Comparison of ENCODE assay signal across 7 mouse cellular contexts in genomic region chr2:102658661-102659520, GRCm38 (mm10). TPM values are rescaled to one million over a fixed set of nuclear protein-coding genes. Genes with fewer than 3 reads are reported as not detected.
DNase-seq lines count a peak whose midpoint lies in the region; ATAC-seq and TF ChIP-seq lines count a peak whose summit lies in the region.

No protein-coding gene starts in this region.

- peaks cover 68% of the 10 kb centered on the region for H3K4me1 ChIP-seq in forebrain, embryonic 13.5 days
- H3K4me1 ChIP-seq in hindbrain, embryonic 15.5 days (replicated peaks), result peaks cover 58% of the 10 kb centered on the region
- H3K4me1 ChIP-seq in limb, embryonic 10.5 days, result peaks cover 34% of the 10 kb centered on the region
- peaks cover 43% of the 10 kb centered on the region for H3K4me1 ChIP-seq in midbrain, embryonic 16.5 days (ENCODE audit: control insufficient read depth, insufficient read depth, low read length)
- peaks cover 7% of the 10 kb centered on the region for H3K4me1 ChIP-seq in testis, adult 2 months (ENCODE audit: control insufficient read depth, insufficient read depth, low read length)

- H3K27ac ChIP-seq in forebrain, embryonic 13.5 days, result peak overlapping the region; percentile 89
- peak overlapping the region; percentile 91 for H3K27ac ChIP-seq in hindbrain, embryonic 15.5 days (replicated peaks)
- H3K27ac ChIP-seq in limb, embryonic 10.5 days, result peak overlapping the region; percentile 75
- peak overlapping the region; percentile 92 for H3K27ac ChIP-seq in midbrain, embryonic 16.5 days (ENCODE audit: low read length)
- no peak overlapping the region for H3K27ac ChIP-seq in testis, adult 2 months (ENCODE audit: control insufficient read depth, insufficient read depth, low read depth, low read length)

- H3K4me2 ChIP-seq in forebrain, embryonic 13.5 days, result peak overlapping the region; percentile 97
- peak overlapping the region; percentile 66 for H3K4me2 ChIP-seq in hindbrain, embryonic 15.5 days
- peak overlapping the region; percentile 77 for H3K4me2 ChIP-seq in midbrain, embryonic 16.5 days (ENCODE audit: low read length)

- H3K36me3 ChIP-seq in forebrain, embryonic 13.5 days (ENCODE audit: poor library complexity, severe bottlenecking), result no peaks in the 10 kb centered on the region
- H3K36me3 ChIP-seq in hindbrain, embryonic 15.5 days, result no peaks in the 10 kb centered on the region
- no peaks in the 10 kb centered on the region for H3K36me3 ChIP-seq in limb, embryonic 10.5 days
- no peaks in the 10 kb centered on the region for H3K36me3 ChIP-seq in midbrain, embryonic 16.5 days (ENCODE audit: control insufficient read depth, insufficient read depth, low read length)
- no peaks in the 10 kb centered on the region for H3K36me3 ChIP-seq in testis, adult 2 months (ENCODE audit: control insufficient read depth, insufficient read depth, low read length)

- no peak for TF ChIP-seq CTCF in testis, adult 2 months (IDR thresholded peaks at IDR 0.05; ENCODE audit: control insufficient read depth, insufficient read depth, insufficient replicate concordance, low read depth, low read length)

- WGBS in forebrain, embryonic 13.5 days, result 0% methylated on average over 68 of the region's 80 CpGs
- under 1% methylated on average over 76 of the region's 80 CpGs for WGBS in hindbrain, embryonic 15.5 days
- WGBS in limb, embryonic 10.5 days, result under 1% methylated on average over 80 of the region's 80 CpGs
- under 1% methylated on average over 62 of the region's 80 CpGs for WGBS in midbrain, embryonic 16.5 days

- 0 out of 2 replicates have a peak, but pooled peaks cover 2% of the 10 kb centered on the region for H3K27me3 ChIP-seq in forebrain, embryonic 13.5 days
- no peaks in the 10 kb centered on the region for H3K27me3 ChIP-seq in hindbrain, embryonic 15.5 days
- H3K27me3 ChIP-seq in limb, embryonic 10.5 days (ENCODE audit: low read depth, poor library complexity, severe bottlenecking), result peaks cover 54% of the 10 kb centered on the region
- H3K27me3 ChIP-seq in midbrain, embryonic 16.5 days (ENCODE audit: control insufficient read depth, insufficient read depth, low read depth, low read length), result no peaks in the 10 kb centered on the region
- no peaks in the 10 kb centered on the region for H3K27me3 ChIP-seq in testis, adult 2 months (ENCODE audit: control insufficient read depth, insufficient read depth, low read length)

- peak overlapping the region; percentile 64 for H3K4me3 ChIP-seq in forebrain, embryonic 13.5 days
- H3K4me3 ChIP-seq in hindbrain, embryonic 15.5 days, result peak overlapping the region; percentile 60
- peak overlapping the region; percentile 81 for H3K4me3 ChIP-seq in limb, embryonic 10.5 days
- H3K4me3 ChIP-seq in midbrain, embryonic 16.5 days (ENCODE audit: low read depth, low read length), result peak overlapping the region; percentile 85
- peak overlapping the region; percentile 85 for H3K4me3 ChIP-seq in testis, adult 2 months (ENCODE audit: control insufficient read depth, low read depth, low read length)

- no peak for TF ChIP-seq POLR2A in testis, adult 2 months (IDR thresholded peaks at IDR 0.05; ENCODE audit: control insufficient read depth, low read depth, low read length)

- peak; percentile 65 for DNase-seq in ZHBTc4 (ENCODE audit: low read depth, low spot score)
- DNase-seq in c-Kit-positive CD71-negative TER-119-negative erythroid progenitor cells, embryonic 14.5 days (ENCODE audit: low read depth), result peak; percentile 9
- DNase-seq in limb, embryonic 10.5 days (ENCODE audit: low spot score), result peak; percentile 79

- H3K9me3 ChIP-seq in forebrain, embryonic 13.5 days (replicated peaks), result no peaks in the 10 kb centered on the region
- no peaks in the 10 kb centered on the region for H3K9me3 ChIP-seq in hindbrain, embryonic 15.5 days
- H3K9me3 ChIP-seq in limb, embryonic 10.5 days (replicated peaks), result no peaks in the 10 kb centered on the region
- no peaks in the 10 kb centered on the region for H3K9me3 ChIP-seq in midbrain, embryonic 16.5 days (replicated peaks; ENCODE audit: control insufficient read depth, low read length, poor library complexity, severe bottlenecking)

- H3K9ac ChIP-seq in forebrain, embryonic 13.5 days, result peak overlapping the region; percentile 85
- H3K9ac ChIP-seq in hindbrain, embryonic 15.5 days, result peak overlapping the region; percentile 69
- peak overlapping the region; percentile 90 for H3K9ac ChIP-seq in midbrain, embryonic 16.5 days (ENCODE audit: low read depth, low read length)

- peak; percentile 83 for ATAC-seq in forebrain, embryonic 13.5 days
- ATAC-seq in hindbrain, embryonic 15.5 days (ENCODE audit: low FRiP score, low read depth), result peak; percentile 84
- peak; percentile 92 for ATAC-seq in midbrain, embryonic 16.5 days

RNA-seq across cellular contexts. Expression of gene Slc1a2, which starts 0.4 kb away (rescaled TPM):
- polyA plus RNA-seq in forebrain, embryonic 13.5 days (2015; fragmentation: Nextera tagmentation; extraction: Ambion mirVana), result 10.8 and 13.7 TPM in 2 replicates
- 18.6 and 19.1 TPM in 2 replicates for polyA plus RNA-seq in hindbrain, embryonic 15.5 days (2015; fragmentation: Nextera tagmentation; extraction: Ambion mirVana)
- polyA plus RNA-seq in limb, embryonic 10.5 days (2016; fragmentation: Nextera tagmentation; extraction: Ambion mirVana), result 0.09 and 0.38 TPM in 2 replicates
- polyA plus RNA-seq in midbrain, embryonic 16.5 days (2015; fragmentation: Nextera tagmentation; extraction: Ambion mirVana), result 14.5 and 19.4 TPM in 2 replicates
- 21.4 and 22.5 TPM in 2 replicates for polyA plus RNA-seq in testis, adult 2 months (2012; rRNA removed)

Comparison
In these comparisons a context has a peak if more than half of its experiments do, and no peak if none do; other contexts are left out.
1. DNase-seq: peak in every context shown above with its lines; median percentile 79 in limb, embryonic 10.5 days; 65 in ZHBTc4; 9 in c-Kit-positive CD71-negative TER-119-negative erythroid progenitor cells, embryonic 14.5 days.